Mouse (Mus musculus) brain, embryonic 14.5 days (tissue): ENCODE measurements around the gene Gm14401. TPM values are rescaled to one million over a fixed set of nuclear protein-coding genes. Genes with fewer than 3 reads are reported as not detected.
"Not testable (repeated sequence)": the region's sequence is repeated elsewhere in the genome, so short reads cannot be mapped to it uniquely, and the experiment has no call there.

Experiments
- DNase-seq: peaks from one replicate; pipeline ENCODE4 v3.0.0-alpha.2; 2011; ENCODE audit warnings: low read depth
- polyA plus RNA-seq: library from polyadenylated mRNA; depleted of rRNA; stranded (reverse); fragments of >200 nt; gene quantifications from 2 replicates; pipeline ENCODE4 v1.2.3, GENCODE M21; 2012; rRNA removed

The Gm14401 gene
- not detected in 2 replicates for polyA plus RNA-seq

DNA sequence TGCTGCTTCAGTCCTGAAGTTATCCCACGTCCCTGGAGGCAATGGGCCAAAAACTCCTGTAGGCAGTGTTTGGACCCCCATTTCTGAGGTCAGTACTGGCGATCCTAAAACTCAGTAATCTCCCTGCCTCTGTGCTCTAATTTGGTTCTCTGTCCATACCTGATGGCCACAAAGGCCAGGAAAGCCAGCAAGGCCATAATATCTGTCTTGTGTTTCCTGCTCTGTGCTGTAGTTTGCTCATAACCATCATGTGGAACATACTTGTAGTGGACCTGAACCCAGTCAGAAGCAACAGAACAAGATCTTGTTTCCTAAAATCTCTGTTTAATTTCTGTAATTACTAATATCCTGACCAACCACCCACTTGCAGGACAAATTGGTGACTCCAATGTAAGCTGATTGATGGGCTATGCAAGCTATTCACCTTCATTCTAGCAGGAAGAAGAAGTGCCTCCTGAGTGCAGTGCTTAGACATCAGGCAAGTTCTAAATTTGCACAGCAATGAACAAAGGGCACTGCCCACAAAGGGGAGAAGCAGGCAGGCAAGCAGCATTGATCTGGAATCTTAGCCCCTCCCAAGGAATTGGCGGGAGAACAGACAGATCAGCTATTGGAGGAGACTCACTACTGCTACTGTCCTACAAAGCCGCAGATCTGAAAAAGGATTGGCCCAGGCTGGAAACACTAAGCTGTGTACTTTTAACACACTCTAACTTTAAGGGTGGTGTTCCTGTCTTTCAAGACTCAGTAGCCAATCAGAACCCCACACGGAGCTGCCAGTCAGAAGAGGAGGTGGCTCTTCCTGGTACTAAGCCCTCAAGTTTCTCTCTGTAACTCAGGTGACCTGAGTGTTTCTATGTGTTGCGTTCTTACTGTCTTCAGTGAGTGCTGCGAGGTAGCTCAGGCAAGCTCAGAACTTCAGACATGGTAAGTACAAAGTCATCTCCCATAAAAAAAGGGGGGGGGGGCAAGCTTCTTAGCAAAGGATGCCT is at the start of gene Gm14401:
Gm14401 (plus strand) TSS at position 889 of the 992 bp plus-strand sequence.
- not testable (repeated sequence) for DNase-seq

DNA sequence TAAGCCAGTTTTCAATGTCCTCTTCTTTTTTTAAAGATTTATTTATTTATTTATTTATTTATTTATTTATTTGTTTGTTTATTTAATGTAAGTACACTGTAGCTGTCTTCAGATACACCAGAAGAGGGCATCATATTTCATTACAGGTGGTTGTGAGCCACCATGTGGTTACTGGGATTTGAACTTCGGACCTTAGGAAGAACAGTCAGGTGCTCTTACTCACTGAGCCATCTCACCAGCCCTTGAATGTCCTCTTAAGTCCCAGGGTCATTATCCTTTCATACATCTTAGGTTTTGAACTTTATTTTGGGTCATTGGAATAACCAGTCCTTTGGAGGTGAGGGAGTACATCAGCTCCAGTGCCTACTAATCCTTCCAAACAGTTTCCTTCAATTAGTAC is 1.3 kb upstream of the Gm14401 start:
- DNase-seq, result not testable (repeated sequence)

DNA sequence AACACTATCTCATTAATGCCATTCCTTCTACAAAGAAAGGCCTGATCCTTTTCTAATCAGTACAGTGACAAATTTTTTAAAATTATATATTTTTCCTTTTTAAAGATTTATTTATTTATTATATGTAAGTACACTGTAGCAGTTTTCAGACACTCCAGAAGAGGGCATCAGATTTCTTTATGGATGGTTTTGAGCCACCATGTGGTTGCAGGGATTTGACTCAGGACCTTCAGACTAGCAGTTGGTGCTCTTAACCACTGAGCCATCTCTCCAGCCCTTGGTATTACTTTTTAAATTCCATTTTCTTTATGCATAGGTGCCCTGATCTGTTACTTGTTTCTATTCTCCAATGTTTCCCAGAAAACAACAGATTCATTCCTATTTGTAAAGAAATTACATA is 895 bp downstream of the Gm14401 start:
- DNase-seq, result not testable (repeated sequence)

DNA sequence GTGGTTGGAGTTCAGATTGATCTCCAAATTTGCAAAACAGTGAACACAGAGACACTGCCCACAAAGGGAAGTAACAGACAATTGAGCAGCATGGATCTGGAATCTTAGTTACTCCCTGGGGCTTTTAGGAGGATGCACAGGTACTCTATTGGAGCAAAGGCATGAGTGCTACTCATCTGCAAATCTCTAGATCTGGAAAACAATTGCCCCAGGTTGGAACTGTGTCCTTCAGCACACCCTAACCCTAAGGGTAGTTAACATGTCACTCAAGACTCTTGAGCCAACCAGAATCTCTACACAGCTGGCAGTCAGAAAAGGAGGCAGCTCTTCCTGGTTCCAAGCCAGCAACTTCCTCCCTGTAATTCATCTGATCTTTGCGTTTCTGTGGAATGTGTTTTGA is 5.7 kb downstream of the Gm14401 start:
- DNase-seq, result not testable (repeated sequence)

DNA sequence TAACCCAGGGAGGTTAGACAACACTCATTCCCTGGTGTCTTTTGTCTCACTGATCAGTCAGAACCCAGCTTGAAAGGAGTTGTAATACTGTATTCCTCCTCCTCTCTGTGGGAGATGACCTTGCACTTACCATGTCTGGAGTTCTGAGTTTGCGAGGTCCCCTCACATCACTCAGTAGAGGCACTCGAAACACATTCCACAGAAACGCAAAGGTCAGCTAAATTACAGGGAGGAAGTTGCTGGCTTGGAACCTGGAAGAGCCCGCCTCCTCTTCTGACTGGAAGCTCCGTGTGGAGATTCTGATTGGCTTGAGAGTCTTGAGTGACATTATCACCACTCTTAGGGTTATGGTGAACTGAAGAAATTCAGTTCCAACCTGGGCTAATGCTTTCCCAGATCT is 35.0 kb downstream of the Gm14401 start:
- DNase-seq, result not testable (repeated sequence)

DNA sequence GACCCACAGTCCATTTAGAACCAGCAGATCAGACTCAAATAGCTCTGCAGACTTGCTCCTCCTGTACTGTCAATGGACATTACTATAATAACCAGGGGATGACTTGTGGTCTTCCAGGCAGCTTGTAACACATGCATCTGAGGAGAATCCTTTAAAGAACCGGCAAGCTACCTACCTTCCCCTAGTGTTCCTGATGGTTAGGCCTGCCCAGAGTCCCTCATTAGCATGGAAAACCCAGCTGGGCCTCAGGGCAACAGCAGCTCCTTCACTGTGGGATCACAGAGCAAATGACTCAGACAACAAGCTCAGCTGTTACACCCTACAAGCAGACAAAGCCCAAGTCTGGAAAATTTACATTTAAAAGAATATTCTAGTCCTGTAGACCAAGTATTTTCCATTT is 55.0 kb downstream of the Gm14401 start:
- peak; percentile 1 for DNase-seq

Other genes with a start within 250 kb of the Gm14401 start
- not detected in 2 replicates for gene Gm14408, start 243.2 kb upstream of the Gm14401 start, polyA plus RNA-seq
- gene Gm14296, start 146.5 kb upstream of the Gm14401 start, polyA plus RNA-seq, result 9.1 and 10.6 TPM in 2 replicates
- gene Gm14419, start 73.4 kb upstream of the Gm14401 start, polyA plus RNA-seq, result 2.9 TPM in 2 replicates
- gene Gm14410, start 132.1 kb downstream of the Gm14401 start, polyA plus RNA-seq, result 27.7 and 30.4 TPM in 2 replicates
- not detected in 2 replicates for gene Gm14409, start 192.7 kb downstream of the Gm14401 start, polyA plus RNA-seq
- 0.19 and 0.33 TPM in 2 replicates for gene Gm14412, start 250.0 kb downstream of the Gm14401 start, polyA plus RNA-seq